ENCODE assay signal across 15 mouse cellular contexts in genomic region chr10:86455296-86456055, GRCm38 (mm10). TPM values are rescaled to one million over a fixed set of nuclear protein-coding genes. Genes with fewer than 3 reads are reported as not detected.
DNase-seq lines count a peak whose midpoint lies in the region; ATAC-seq lines count a peak whose summit lies in the region.
"Had no signal": no experiment of that assay in that cellular context is flagged by ENCODE, and none has a peak within 500 bp of the region (broad histone marks: within the 10 kb centered on the region; RNA-seq: fewer than 3 reads in every experiment).

No protein-coding gene starts in this region.

- H3K9me3 ChIP-seq in embryonic facial prominence, embryonic 14.5 days (ENCODE audit: control insufficient read depth, low read length): no peaks in the 10 kb centered on the region
- H3K9me3 ChIP-seq in embryonic facial prominence, embryonic 10.5 days: no peaks in the 10 kb centered on the region
- H3K9me3 ChIP-seq: forebrain, embryonic 13.5 days; midbrain, embryonic 15.5 days; neural tube, embryonic 13.5 days had no signal

- no peaks in the 10 kb centered on the region for H3K36me3 ChIP-seq in embryonic facial prominence, embryonic 14.5 days (ENCODE audit: control insufficient read depth, insufficient read depth, low read length)
- H3K36me3 ChIP-seq in embryonic facial prominence, embryonic 10.5 days (replicated peaks): no peaks in the 10 kb centered on the region

- H3K9ac ChIP-seq in embryonic facial prominence, embryonic 14.5 days (ENCODE audit: low read depth, low read length): no peak overlapping the region
- H3K9ac ChIP-seq: forebrain, embryonic 13.5 days; midbrain, embryonic 15.5 days; neural tube, embryonic 13.5 days had no signal

- no peak overlapping the region for H3K27ac ChIP-seq in embryonic facial prominence, embryonic 14.5 days (replicated peaks; ENCODE audit: low read depth, low read length)
- no peak overlapping the region for H3K27ac ChIP-seq in embryonic facial prominence, embryonic 10.5 days (replicated peaks)
- H3K27ac ChIP-seq: forebrain, embryonic 13.5 days; midbrain, embryonic 15.5 days; neural tube, embryonic 13.5 days; stomach, postnatal 0 days had no signal

- peak; percentile 24 for DNase-seq in embryonic facial prominence, embryonic 14.5 days (ENCODE audit: low spot score)
- DNase-seq in embryonic facial prominence, embryonic 10.5 days (ENCODE audit: low spot score): no peak
- DNase-seq in kidney, adult 8-10 months: peak; percentile 39 to 46
- DNase-seq in kidney, postnatal 14 days: no peak
- DNase-seq in gastrocnemius, postnatal 36 days: peak; percentile 47 to 57
- DNase-seq in skeletal muscle tissue, adult 2 months (ENCODE audit: low read depth, low spot score): peak; percentile 57
- no peak for DNase-seq in frontal cortex, postnatal 14 days (ENCODE audit: low spot score in 2 of 2)
- DNase-seq: B cell, adult 2 months; cerebellum, adult 11-12 months; lung, adult 18-20 months had no signal

- no peaks in the 10 kb centered on the region for H3K27me3 ChIP-seq in embryonic facial prominence, embryonic 14.5 days (replicated peaks; ENCODE audit: control insufficient read depth, insufficient read depth, low read length)
- peaks cover 7% of the 10 kb centered on the region; the same call in 1 of the 2 replicates for H3K27me3 ChIP-seq in embryonic facial prominence, embryonic 10.5 days (replicated peaks; ENCODE audit: low read depth, poor library complexity, severe bottlenecking)
- H3K27me3 ChIP-seq: forebrain, embryonic 13.5 days; midbrain, embryonic 15.5 days had no signal

- no peaks in the 10 kb centered on the region for H3K4me1 ChIP-seq in embryonic facial prominence, embryonic 14.5 days (ENCODE audit: control insufficient read depth, insufficient read depth, low read length)
- H3K4me1 ChIP-seq in embryonic facial prominence, embryonic 10.5 days: peaks cover 19% of the 10 kb centered on the region

- no peak for ATAC-seq in embryonic facial prominence, embryonic 14.5 days (ENCODE audit: low read depth)
- ATAC-seq: forebrain, embryonic 13.5 days; hindbrain, embryonic 16.5 days; midbrain, embryonic 15.5 days had no signal

- no peak overlapping the region for H3K4me2 ChIP-seq in embryonic facial prominence, embryonic 14.5 days (ENCODE audit: low read depth, low read length)
- H3K4me2 ChIP-seq: forebrain, embryonic 13.5 days; midbrain, embryonic 15.5 days; neural tube, embryonic 13.5 days had no signal

- H3K4me3 ChIP-seq in embryonic facial prominence, embryonic 14.5 days (ENCODE audit: low read depth, low read length): no peak overlapping the region
- H3K4me3 ChIP-seq in embryonic facial prominence, embryonic 10.5 days: no peak overlapping the region
- H3K4me3 ChIP-seq: forebrain, embryonic 13.5 days; midbrain, embryonic 15.5 days; neural tube, embryonic 13.5 days had no signal

- 46% methylated on average over 5 of the region's 5 CpGs for WGBS in embryonic facial prominence, embryonic 14.5 days
- WGBS in embryonic facial prominence, embryonic 10.5 days: 71% methylated on average over 5 of the region's 5 CpGs

- intact Hi-C loops in gastrocnemius, postnatal 36 days (cut with DNase I): loop anchor here (5.0 kb wide), 1 partner anchor 273 kb away; no protein-coding TSS in a partner anchor

RNA-seq across cellular contexts. Expression of gene Syn3, which starts 43.2 kb away (rescaled TPM):
- 2.0 and 2.4 TPM in 2 replicates for polyA plus RNA-seq in embryonic facial prominence, embryonic 14.5 days (2014; fragmentation: Nextera tagmentation; extraction: Ambion mirVana)
- 2.5 and 3.3 TPM in 2 replicates for polyA plus RNA-seq in embryonic facial prominence, embryonic 10.5 days (2016; fragmentation: Nextera tagmentation; extraction: Ambion mirVana)
- under 1 TPM; 0.15 to 0.28 TPM for total RNA-seq in gastrocnemius, postnatal 36 days (2021)

Comparison
In these comparisons a context has a peak if more than half of its experiments do, and no peak if none do; other contexts are left out.
1. DNase-seq: peak in embryonic facial prominence, embryonic 14.5 days (single experiment), kidney, adult 8-10 months (2 of 2), gastrocnemius, postnatal 36 days (2 of 2) and skeletal muscle tissue, adult 2 months (single experiment); none in embryonic facial prominence, embryonic 10.5 days (single experiment), kidney, postnatal 14 days (single experiment) and frontal cortex, postnatal 14 days (0 of 2).